ENCODE assay signal across 27 mouse cellular contexts in the genomic region with DNA sequence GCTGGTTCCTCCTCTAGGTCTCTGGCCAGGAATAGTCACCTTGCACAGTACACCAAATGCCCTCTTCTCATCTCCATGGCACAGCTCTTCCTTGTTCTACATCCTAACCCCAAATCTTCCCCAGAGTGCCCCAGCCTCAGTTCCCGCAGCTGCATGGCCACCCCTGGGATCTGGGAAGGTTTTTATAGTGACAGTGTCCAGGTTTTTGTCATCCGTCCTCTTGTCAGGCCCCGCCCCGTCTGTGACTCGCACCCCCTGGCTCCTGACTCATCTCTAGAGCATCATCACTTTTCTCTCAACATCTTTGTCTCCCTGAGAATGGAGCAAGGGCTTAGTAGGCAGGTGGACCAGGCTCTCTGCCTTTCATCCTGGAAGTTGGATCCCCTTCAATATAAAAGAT. TPM values are rescaled to one million over a fixed set of nuclear protein-coding genes. Genes with fewer than 3 reads are reported as not detected.
A peak's percentile ranks its signal among the peaks of the same experiment; 100 is the strongest.
DNase-seq lines count a peak whose midpoint lies in the region; ATAC-seq and TF ChIP-seq lines count a peak whose summit lies in the region.
"Had no signal": no experiment of that assay in that cellular context is flagged by ENCODE, and none has a peak within 500 bp of the region (broad histone marks: within the 10 kb centered on the region; RNA-seq: fewer than 3 reads in every experiment).

No protein-coding gene starts in this region.

- H3K9ac ChIP-seq in kidney, embryonic 15.5 days: no peak overlapping the region
- no peak overlapping the region for H3K9ac ChIP-seq in midbrain, postnatal 0 days (replicated peaks; ENCODE audit: low read length, poor library complexity, severe bottlenecking)
- H3K9ac ChIP-seq in forebrain, embryonic 13.5 days: no peak overlapping the region
- H3K9ac ChIP-seq: embryonic facial prominence, embryonic 13.5 days; heart, embryonic 15.5 days; hindbrain, embryonic 14.5 days; liver, embryonic 14.5 days; midbrain, embryonic 15.5 days; stomach, embryonic 15.5 days had no signal

- TF ChIP-seq CTCF in midbrain, postnatal 0 days (IDR thresholded peaks at IDR 0.05): no peak
- TF ChIP-seq CTCF in gastrocnemius, adult 2 months (IDR thresholded peaks at IDR 0.05): no peak

- H3K27ac ChIP-seq in kidney, embryonic 15.5 days: no peak overlapping the region
- peak overlapping the region; percentile 42; the same call in 1 of the 2 replicates for H3K27ac ChIP-seq in midbrain, embryonic 10.5 days (replicated peaks)
- no peak overlapping the region for H3K27ac ChIP-seq in midbrain, postnatal 0 days (ENCODE audit: low read depth, low read length)
- no peak overlapping the region for H3K27ac ChIP-seq in forebrain, embryonic 13.5 days
- no peak overlapping the region for H3K27ac ChIP-seq in gastrocnemius, adult 2 months
- H3K27ac ChIP-seq: embryonic facial prominence, embryonic 13.5 days; heart, embryonic 10.5 days; heart, embryonic 15.5 days; hindbrain, embryonic 14.5 days; liver, embryonic 14.5 days; midbrain, embryonic 15.5 days; stomach, embryonic 15.5 days had no signal

- no peak for ATAC-seq in kidney, embryonic 15.5 days (replicated peaks; ENCODE audit: low FRiP score)
- no peak for ATAC-seq in midbrain, postnatal 0 days (ENCODE audit: low FRiP score)
- ATAC-seq in forebrain, embryonic 13.5 days: no peak
- ATAC-seq: intestine, postnatal 0 days; midbrain, embryonic 15.5 days had no signal

- intact Hi-C loops in gastrocnemius, adult 2 months (cut with DNase I): no loop called here

- H3K9me3 ChIP-seq in kidney, embryonic 15.5 days (replicated peaks): no peaks in the 10 kb centered on the region
- H3K9me3 ChIP-seq in midbrain, embryonic 10.5 days (replicated peaks): no peaks in the 10 kb centered on the region
- no peaks in the 10 kb centered on the region for H3K9me3 ChIP-seq in midbrain, postnatal 0 days (ENCODE audit: low read length)
- no peaks in the 10 kb centered on the region for H3K9me3 ChIP-seq in forebrain, embryonic 13.5 days (replicated peaks)
- H3K9me3 ChIP-seq: embryonic facial prominence, embryonic 13.5 days; heart, embryonic 10.5 days; heart, embryonic 15.5 days; midbrain, embryonic 15.5 days; stomach, embryonic 15.5 days had no signal

- H3K27me3 ChIP-seq in kidney, embryonic 15.5 days: no peaks in the 10 kb centered on the region
- peaks cover 20% of the 10 kb centered on the region for H3K27me3 ChIP-seq in midbrain, embryonic 10.5 days (ENCODE audit: low read depth, poor library complexity, severe bottlenecking)
- H3K27me3 ChIP-seq in midbrain, postnatal 0 days (ENCODE audit: insufficient read depth, low read length): no peaks in the 10 kb centered on the region
- 0 out of 2 replicates have a peak, but pooled peaks cover 10% of the 10 kb centered on the region for H3K27me3 ChIP-seq in forebrain, embryonic 13.5 days
- H3K27me3 ChIP-seq: stomach, embryonic 15.5 days had no signal

- H3K36me3 ChIP-seq in kidney, embryonic 15.5 days: peaks cover 4% of the 10 kb centered on the region
- no peaks in the 10 kb centered on the region for H3K36me3 ChIP-seq in midbrain, embryonic 10.5 days
- no peaks in the 10 kb centered on the region for H3K36me3 ChIP-seq in midbrain, postnatal 0 days (ENCODE audit: insufficient read depth, low read length)
- H3K36me3 ChIP-seq in forebrain, embryonic 13.5 days (ENCODE audit: poor library complexity, severe bottlenecking): no peaks in the 10 kb centered on the region
- H3K36me3 ChIP-seq: embryonic facial prominence, embryonic 13.5 days; heart, embryonic 10.5 days; heart, embryonic 15.5 days; midbrain, embryonic 15.5 days; stomach, embryonic 15.5 days had no signal

- H3K4me2 ChIP-seq in kidney, embryonic 15.5 days: peak overlapping the region; percentile 54
- no peak overlapping the region for H3K4me2 ChIP-seq in midbrain, postnatal 0 days (ENCODE audit: low read depth, low read length, poor library complexity, severe bottlenecking)
- H3K4me2 ChIP-seq in forebrain, embryonic 13.5 days: no peak overlapping the region
- H3K4me2 ChIP-seq: embryonic facial prominence, embryonic 13.5 days; heart, embryonic 15.5 days; hindbrain, embryonic 14.5 days; midbrain, embryonic 15.5 days; stomach, embryonic 15.5 days had no signal

- 86% methylated on average over 5 of the region's 5 CpGs for WGBS in kidney, embryonic 15.5 days
- WGBS in midbrain, embryonic 10.5 days: 95% methylated on average over 5 of the region's 5 CpGs
- WGBS in midbrain, postnatal 0 days: 91% methylated on average over 5 of the region's 5 CpGs
- 90% methylated on average over 5 of the region's 5 CpGs for WGBS in forebrain, embryonic 13.5 days

- peak overlapping the region; percentile 36; the same call in 1 of the 2 replicates for H3K4me3 ChIP-seq in kidney, embryonic 15.5 days (replicated peaks)
- H3K4me3 ChIP-seq in midbrain, embryonic 10.5 days: no peak overlapping the region
- H3K4me3 ChIP-seq in midbrain, postnatal 0 days (ENCODE audit: low read depth, low read length): no peak overlapping the region
- no peak overlapping the region for H3K4me3 ChIP-seq in forebrain, embryonic 13.5 days
- no peak overlapping the region for H3K4me3 ChIP-seq in gastrocnemius, adult 2 months
- H3K4me3 ChIP-seq: embryonic facial prominence, embryonic 13.5 days; heart, embryonic 10.5 days; heart, embryonic 15.5 days; midbrain, embryonic 15.5 days; stomach, embryonic 15.5 days had no signal

- DNase-seq in adrenal gland, adult 18-20 months (ENCODE audit: low spot score in 2 of 2): peak; percentile 27 to 32
- DNase-seq in adrenal gland, postnatal 4 days (ENCODE audit: low spot score in 2 of 2): no peak
- DNase-seq in kidney, postnatal 4 days: no peak
- DNase-seq in midbrain, embryonic 10.5 days (ENCODE audit: low spot score): no peak
- DNase-seq in midbrain, postnatal 0 days (ENCODE audit: low spot score): no peak
- DNase-seq in gastrocnemius, adult 2 months: no peak
- DNase-seq: cerebellum, adult 11-12 months; cerebellum, adult 9-11 months; gastrocnemius, postnatal 14 days; layer of hippocampus, postnatal 36 days; left cerebral cortex, postnatal 4 days; lung, adult 2 months; lung, postnatal 14 days; right cerebral cortex, postnatal 25 days had no signal

- peaks cover 43% of the 10 kb centered on the region for H3K4me1 ChIP-seq in kidney, embryonic 15.5 days
- peaks cover 37% of the 10 kb centered on the region for H3K4me1 ChIP-seq in midbrain, embryonic 10.5 days
- H3K4me1 ChIP-seq in midbrain, postnatal 0 days (ENCODE audit: insufficient read depth, low read length): no peaks in the 10 kb centered on the region
- H3K4me1 ChIP-seq in forebrain, embryonic 13.5 days: peaks cover 13% of the 10 kb centered on the region; the same call in 1 of the 2 replicates

RNA-seq across cellular contexts. Expression of gene Klhdc7a, which starts 3.9 kb away (rescaled TPM):
- total RNA-seq in adrenal gland, adult 18-20 months (2021): 10 to 100 TPM in 1 of 2 experiments, 1 to 10 TPM in 1; 7.7 to 27.3 TPM
- 1 to 10 TPM; 6.3 to 7.3 TPM for total RNA-seq in adrenal gland, postnatal 4 days (2021)
- polyA plus RNA-seq in kidney, embryonic 15.5 days (2015; fragmentation: Nextera tagmentation; extraction: Ambion mirVana): 5.8 and 6.5 TPM in 2 replicates
- polyA plus RNA-seq in midbrain, embryonic 10.5 days (2016; fragmentation: Nextera tagmentation; extraction: Ambion mirVana): 0.11 and 0.22 TPM in 2 replicates
- 1.1 and 1.4 TPM in 2 replicates for total RNA-seq in midbrain, postnatal 0 days (2014; rRNA removed)
- 0.25 and 0.36 TPM in 2 replicates for polyA plus RNA-seq in midbrain, postnatal 0 days (2015; fragmentation: Nextera tagmentation; extraction: Ambion mirVana)
- 0.33 and 0.34 TPM in 2 replicates for polyA plus RNA-seq in forebrain, embryonic 13.5 days (2015; fragmentation: Nextera tagmentation; extraction: Ambion mirVana)
- total RNA-seq in gastrocnemius, adult 2 months (2021): under 1 TPM in 1 of 2 experiments, not detected in 1; 0.22 TPM
- total RNA-seq: common myeloid progenitor, adult 5-6 weeks; granulocyte monocyte progenitor cell, adult 5-6 weeks; neutrophil, adult 5-6 weeks had no signal

Comparison
In these comparisons a context has a peak if more than half of its experiments do, and no peak if none do; other contexts are left out.
1. DNase-seq: peak in adrenal gland, adult 18-20 months (2 of 2); none in adrenal gland, postnatal 4 days (0 of 2), kidney, postnatal 4 days (0 of 2), midbrain, embryonic 10.5 days (single experiment), midbrain, postnatal 0 days (single experiment) and gastrocnemius, adult 2 months (single experiment).